Mouse (Mus musculus): ENCODE measurements around the gene Snx15. TPM values are rescaled to one million over a fixed set of nuclear protein-coding genes. Genes with fewer than 3 reads are reported as not detected.
A peak's percentile ranks its signal among the peaks of the same experiment; 100 is the strongest.

Snx15 gene
- polyA plus RNA-seq (2015; fragmentation: Nextera tagmentation; extraction: Ambion mirVana): 33.0 and 33.7 TPM in 2 replicates

DNA sequence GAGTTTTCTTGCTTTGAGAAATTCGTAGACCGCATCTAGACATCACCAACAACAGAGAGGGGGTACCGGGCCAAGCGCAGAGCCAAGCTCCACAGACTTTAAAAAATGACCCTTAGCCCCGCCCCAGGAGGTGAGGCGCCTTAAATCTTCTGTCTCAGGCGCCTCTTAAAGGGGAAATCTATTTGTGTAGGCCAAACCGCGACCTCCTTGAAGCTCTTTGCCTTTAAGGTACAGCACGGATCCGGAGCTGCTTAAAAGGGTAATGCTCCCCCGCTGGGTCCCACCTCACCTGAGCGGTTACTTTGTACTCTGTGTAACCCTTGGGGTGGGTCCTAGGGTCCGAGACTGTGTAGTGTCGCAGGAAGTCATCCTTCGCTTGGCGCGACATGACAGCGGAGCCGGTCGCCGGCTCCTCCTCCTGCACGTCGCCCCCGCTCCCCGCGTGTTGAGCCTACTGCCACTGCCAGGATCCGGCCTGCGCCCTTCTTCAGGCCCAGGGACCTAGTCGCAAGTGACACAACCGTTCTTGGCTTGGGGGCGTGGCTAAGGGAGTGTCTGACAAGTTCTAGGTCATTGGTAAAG is at the start of gene Snx15:
Gene Snx15 (minus strand): TSS at position 545 of the 582 bp plus-strand sequence.
- peak; percentile 92 for ATAC-seq (ENCODE audit: low FRiP score, low read depth)
- WGBS: under 1% methylated on average over 32 of the region's 32 CpGs
- peak within 1 kb of the TSS; percentile 73 for H3K9ac ChIP-seq
- peak within 1 kb of the TSS; percentile 61 for H3K4me3 ChIP-seq
- H3K4me1 ChIP-seq: peaks cover 4% of the 10 kb centered on the region; the same call in 1 of the 2 replicates
- H3K27me3 ChIP-seq: no peaks in the 10 kb centered on the region
- peak within 1 kb of the TSS; percentile 83 for H3K27ac ChIP-seq
- peak within 1 kb of the TSS; percentile 63 for H3K4me2 ChIP-seq (replicated peaks)
- H3K36me3 ChIP-seq: no peaks in the 10 kb centered on the region; the same call in 1 of the 2 replicates
- H3K9me3 ChIP-seq: no peaks in the 10 kb centered on the region

DNA sequence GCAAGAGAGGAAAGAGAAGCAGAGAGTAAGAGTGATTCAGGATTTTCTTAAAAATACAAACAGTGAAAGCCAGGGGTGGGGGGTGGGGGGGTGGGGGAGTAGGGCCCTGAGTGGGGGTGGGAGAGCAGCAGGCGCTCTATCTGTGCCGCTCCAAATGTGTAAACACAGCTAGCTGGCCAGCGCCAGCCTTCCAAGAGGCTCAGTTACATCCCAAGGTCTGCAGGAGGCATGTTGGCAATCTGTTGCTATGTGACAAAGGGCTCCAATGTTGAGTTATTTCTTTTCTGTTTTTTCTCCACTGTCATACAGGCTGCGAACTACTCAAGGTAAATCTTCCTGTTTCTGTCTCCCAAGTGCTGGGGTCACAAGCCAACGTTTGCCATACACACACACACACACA is 46.7 kb upstream of the Snx15 start:
- Histone ChIP-seq H3K4me2 (replicated peaks) (no peak overlapping the region), H3K27ac (no peak overlapping the region), H3K36me3 (no peaks in the 10 kb centered on the region), H3K9ac (no peak overlapping the region), H3K4me1 (no peaks in the 10 kb centered on the region), H3K9me3 (no peaks in the 10 kb centered on the region), H3K4me3 (no peak overlapping the region), H3K27me3 (no peaks in the 10 kb centered on the region)
- no peak for ATAC-seq (ENCODE audit: low FRiP score, low read depth)
- WGBS: 34% methylated on average over 5 of the region's 5 CpGs

DNA sequence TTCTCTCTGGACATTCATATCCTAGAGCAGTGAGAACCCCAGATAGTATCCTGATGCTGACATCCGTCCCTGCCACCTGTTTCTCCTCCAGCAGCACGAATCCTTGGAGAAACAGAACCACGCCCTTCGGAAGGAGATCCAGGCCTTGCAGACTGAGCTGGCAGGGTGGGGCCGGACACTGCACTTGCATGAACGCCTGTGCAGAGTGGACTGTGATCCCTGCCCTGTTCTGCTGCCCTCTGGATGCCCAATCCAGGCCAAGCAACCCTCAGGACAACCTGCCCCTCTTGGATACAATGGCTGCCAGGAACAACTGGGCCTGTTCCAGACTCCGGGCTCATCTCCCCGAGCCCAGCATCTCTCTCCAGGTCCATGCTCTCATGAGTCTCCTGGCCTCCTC is 43.1 kb upstream of the Snx15 start:
- Histone ChIP-seq H3K9me3 (no peaks in the 10 kb centered on the region), H3K4me1 (no peaks in the 10 kb centered on the region), H3K27ac (no peak overlapping the region), H3K4me2 (replicated peaks) (no peak overlapping the region), H3K9ac (no peak overlapping the region), H3K36me3 (no peaks in the 10 kb centered on the region), H3K27me3 (no peaks in the 10 kb centered on the region), H3K4me3 (no peak overlapping the region)
- WGBS: 83% methylated on average over 8 of the region's 8 CpGs
- no peak for ATAC-seq (ENCODE audit: low FRiP score, low read depth)

DNA sequence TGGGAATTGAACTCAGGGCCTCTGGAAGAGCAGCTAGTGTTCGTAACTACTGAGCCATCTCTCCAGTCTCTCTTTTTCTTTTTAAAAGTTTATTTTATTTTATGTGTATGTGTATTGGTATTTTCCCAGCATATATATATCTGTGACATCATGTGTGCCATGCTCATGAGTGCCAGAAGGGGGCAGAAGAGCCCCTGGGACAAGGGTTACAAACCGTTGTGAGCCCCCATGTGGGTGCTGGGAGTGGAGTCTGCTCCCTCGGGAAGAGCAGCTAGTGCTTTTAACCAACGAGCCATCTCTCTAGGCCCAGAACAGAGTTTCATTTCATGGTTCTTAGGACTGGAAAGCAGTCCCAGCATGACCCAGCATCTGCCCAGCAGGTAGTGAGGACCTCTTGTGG is 38.6 kb upstream of the Snx15 start:
- no peak overlapping the region for H3K4me3 ChIP-seq
- WGBS: 80% methylated on average over 4 of the region's 4 CpGs
- H3K4me1 ChIP-seq: peaks cover 3% of the 10 kb centered on the region; the same call in 1 of the 2 replicates
- H3K9me3 ChIP-seq: no peaks in the 10 kb centered on the region
- no peak overlapping the region for H3K27ac ChIP-seq
- no peaks in the 10 kb centered on the region for H3K27me3 ChIP-seq
- no peak overlapping the region for H3K9ac ChIP-seq
- no peak overlapping the region for H3K4me2 ChIP-seq (replicated peaks)
- no peaks in the 10 kb centered on the region for H3K36me3 ChIP-seq
- ATAC-seq (ENCODE audit: low FRiP score, low read depth): no peak

DNA sequence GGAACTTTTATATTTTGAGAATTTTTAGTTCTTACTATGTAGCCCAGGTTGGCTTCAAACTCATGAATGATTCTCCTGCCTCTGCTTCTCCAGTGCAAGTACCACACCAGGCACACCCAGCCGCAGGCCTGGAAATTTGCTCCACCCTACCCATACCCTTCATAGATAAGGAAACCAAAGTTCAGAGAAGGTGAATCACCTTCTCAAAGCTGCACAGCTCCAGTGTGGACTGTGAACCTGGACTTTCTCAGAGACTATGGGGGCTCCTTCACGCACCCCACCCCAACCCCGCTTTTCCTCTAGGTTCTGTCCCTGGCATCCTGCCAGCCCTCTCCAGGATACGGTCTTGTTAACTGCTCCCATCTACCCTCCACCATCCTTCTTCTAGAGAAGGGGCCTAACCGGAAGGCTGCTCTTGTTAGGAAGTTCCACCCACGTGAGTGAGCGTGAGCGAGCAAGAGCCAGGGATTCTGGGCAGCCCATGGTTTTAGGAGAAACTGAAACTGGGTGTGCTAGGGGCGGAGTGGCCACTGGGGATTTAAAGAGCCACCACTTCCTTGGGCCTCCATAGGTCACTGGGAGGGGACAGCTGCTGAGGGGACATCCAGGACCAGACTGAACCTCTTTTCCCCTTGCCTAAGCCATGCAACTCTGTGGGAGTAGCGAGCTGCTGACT is 35.9 kb upstream of the Snx15 start:
- Histone ChIP-seq H3K4me3 (no peak overlapping the region), H3K9me3 (no peaks in the 10 kb centered on the region), H3K4me1 (peaks cover 3% of the 10 kb centered on the region; the same call in 1 of the 2 replicates), H3K4me2 (replicated peaks) (no peak overlapping the region), H3K9ac (no peak overlapping the region), H3K27me3 (no peaks in the 10 kb centered on the region), H3K36me3 (no peaks in the 10 kb centered on the region), H3K27ac (no peak overlapping the region)
- 66% methylated on average over 10 of the region's 10 CpGs for whole genome bisulfite sequencing
- ATAC-seq (ENCODE audit: low FRiP score, low read depth): no peak

DNA sequence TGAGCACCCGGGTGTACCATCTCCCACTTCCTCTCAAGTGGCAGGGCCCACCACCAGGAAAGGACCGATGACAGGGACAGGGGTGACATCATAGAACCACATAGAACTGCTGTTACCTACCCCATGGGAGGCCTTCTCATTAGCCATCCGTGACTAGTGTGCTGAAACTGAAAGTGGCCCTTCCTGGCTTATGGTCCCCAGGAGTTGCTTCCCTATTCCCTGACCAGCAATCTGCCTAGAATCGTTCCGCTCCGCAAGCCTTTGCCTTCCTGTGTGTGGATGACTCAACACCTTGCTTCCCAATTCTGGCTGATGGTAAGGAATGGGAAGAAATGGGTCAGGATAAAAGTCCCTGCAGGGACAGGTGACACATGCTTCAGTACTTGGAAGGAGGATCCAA is 29.1 kb upstream of the Snx15 start:
- Histone ChIP-seq H3K27me3 (no peaks in the 10 kb centered on the region), H3K9me3 (no peaks in the 10 kb centered on the region), H3K4me1 (no peaks in the 10 kb centered on the region), H3K36me3 (no peaks in the 10 kb centered on the region), H3K9ac (no peak overlapping the region), H3K4me3 (no peak overlapping the region), H3K27ac (no peak overlapping the region), H3K4me2 (replicated peaks) (no peak overlapping the region)
- ATAC-seq (ENCODE audit: low FRiP score, low read depth): no peak
- WGBS: 68% methylated on average over 6 of the region's 6 CpGs

DNA sequence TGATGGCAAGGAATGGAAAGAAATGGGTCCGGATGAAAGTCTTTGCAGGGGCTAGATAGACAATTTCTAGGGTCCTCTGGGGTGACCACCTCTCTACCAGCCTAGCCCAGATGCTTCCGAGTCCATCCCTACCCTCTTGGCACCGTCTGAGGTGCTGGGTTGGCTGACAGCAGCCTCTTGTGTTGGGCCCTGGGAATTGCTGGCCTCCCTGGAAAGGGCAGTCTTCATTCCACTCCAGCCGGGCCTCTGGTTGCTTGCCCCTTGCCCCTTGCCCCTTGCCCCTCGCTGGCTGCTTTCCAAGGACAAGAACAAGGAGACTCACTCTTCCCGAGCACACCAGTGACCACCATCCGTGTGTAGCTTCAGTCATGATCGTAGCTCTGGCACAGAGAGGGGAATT is 28.3 kb upstream of the Snx15 start:
- H3K9ac ChIP-seq: no peak overlapping the region
- ATAC-seq (ENCODE audit: low FRiP score, low read depth): no peak
- H3K4me3 ChIP-seq: no peak overlapping the region
- no peak overlapping the region for H3K4me2 ChIP-seq (replicated peaks)
- H3K9me3 ChIP-seq: no peaks in the 10 kb centered on the region
- H3K27ac ChIP-seq: no peak overlapping the region
- H3K27me3 ChIP-seq: no peaks in the 10 kb centered on the region
- H3K4me1 ChIP-seq: no peaks in the 10 kb centered on the region
- 68% methylated on average over 8 of the region's 8 CpGs for WGBS
- no peaks in the 10 kb centered on the region for H3K36me3 ChIP-seq

DNA sequence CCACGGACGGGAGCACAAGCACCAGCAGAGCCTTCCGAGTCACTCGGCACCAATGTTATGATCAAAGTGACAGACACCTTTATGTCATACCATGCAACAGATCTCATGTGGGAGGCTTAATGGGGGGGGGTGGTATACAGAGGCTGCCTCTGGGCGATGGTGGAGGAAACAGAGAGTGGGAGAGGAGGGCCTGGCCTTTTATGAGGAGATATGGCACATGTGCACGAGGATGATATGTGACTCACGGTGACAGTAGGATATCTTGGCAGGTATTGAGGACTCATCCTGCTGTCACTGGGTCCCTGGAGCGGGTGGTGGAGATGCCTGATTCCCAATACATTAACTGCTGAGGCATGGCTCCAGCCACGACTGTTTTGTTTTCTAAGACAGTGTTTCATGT is 27.1 kb upstream of the Snx15 start:
- Histone ChIP-seq H3K4me3 (no peak overlapping the region), H3K27me3 (no peaks in the 10 kb centered on the region), H3K36me3 (no peaks in the 10 kb centered on the region), H3K9me3 (no peaks in the 10 kb centered on the region), H3K9ac (no peak overlapping the region), H3K4me2 (replicated peaks) (no peak overlapping the region), H3K27ac (no peak overlapping the region), H3K4me1 (no peaks in the 10 kb centered on the region)
- 87% methylated on average over 9 of the region's 9 CpGs for WGBS
- no peak for ATAC-seq (ENCODE audit: low FRiP score, low read depth)

DNA sequence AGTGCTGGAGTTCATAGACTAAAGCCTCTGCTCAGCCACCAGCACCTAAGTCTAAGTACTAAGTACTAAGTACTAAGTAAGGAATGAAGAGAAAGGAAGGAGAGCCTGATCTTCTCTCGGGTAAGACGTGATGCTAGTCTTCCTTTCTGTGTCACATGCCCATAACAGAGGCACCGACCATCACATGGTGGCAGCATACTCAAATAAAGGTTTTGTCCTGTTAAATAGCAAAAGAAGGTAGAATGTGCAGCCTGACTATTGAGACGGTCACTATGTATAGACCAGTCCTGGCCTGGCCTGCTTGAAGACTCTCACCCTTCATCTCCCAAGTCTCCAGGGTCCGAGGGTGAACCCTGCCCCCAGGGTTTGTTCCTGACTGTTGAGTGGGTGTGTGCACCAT is 16.7 kb upstream of the Snx15 start:
- WGBS: 63% methylated on average over 5 of the region's 5 CpGs
- no peak overlapping the region for H3K27ac ChIP-seq
- H3K4me3 ChIP-seq: no peak overlapping the region
- peaks cover 8% of the 10 kb centered on the region for H3K4me1 ChIP-seq
- ATAC-seq (ENCODE audit: low FRiP score, low read depth): no peak
- no peaks in the 10 kb centered on the region for H3K9me3 ChIP-seq
- H3K4me2 ChIP-seq (replicated peaks): no peak overlapping the region
- H3K27me3 ChIP-seq: no peaks in the 10 kb centered on the region
- H3K36me3 ChIP-seq: no peaks in the 10 kb centered on the region
- H3K9ac ChIP-seq: no peak overlapping the region

DNA sequence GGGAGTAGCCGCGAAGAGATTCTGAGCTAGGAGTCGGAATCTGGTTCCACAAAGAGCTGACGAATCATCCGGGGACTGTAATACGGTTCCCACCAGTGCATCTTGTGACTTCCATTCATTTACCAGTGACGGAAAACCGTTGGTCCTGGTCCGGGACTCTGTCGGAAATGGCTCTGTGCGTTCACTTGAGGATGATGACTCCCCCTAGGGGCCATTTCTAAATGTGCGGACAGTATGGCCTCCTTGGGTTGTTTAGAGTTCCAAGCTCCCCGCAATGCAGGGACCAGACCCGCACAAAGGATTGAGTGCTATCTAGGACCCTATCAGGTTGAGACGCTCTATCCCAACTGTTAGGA is 13.3 kb upstream of the Snx15 start, which contains the start of gene Arl2:
Gene Arl2 (minus strand): TSS at position 155 of the 356 bp plus-strand sequence.
- 1% methylated on average over 15 of the region's 15 CpGs for WGBS

DNA sequence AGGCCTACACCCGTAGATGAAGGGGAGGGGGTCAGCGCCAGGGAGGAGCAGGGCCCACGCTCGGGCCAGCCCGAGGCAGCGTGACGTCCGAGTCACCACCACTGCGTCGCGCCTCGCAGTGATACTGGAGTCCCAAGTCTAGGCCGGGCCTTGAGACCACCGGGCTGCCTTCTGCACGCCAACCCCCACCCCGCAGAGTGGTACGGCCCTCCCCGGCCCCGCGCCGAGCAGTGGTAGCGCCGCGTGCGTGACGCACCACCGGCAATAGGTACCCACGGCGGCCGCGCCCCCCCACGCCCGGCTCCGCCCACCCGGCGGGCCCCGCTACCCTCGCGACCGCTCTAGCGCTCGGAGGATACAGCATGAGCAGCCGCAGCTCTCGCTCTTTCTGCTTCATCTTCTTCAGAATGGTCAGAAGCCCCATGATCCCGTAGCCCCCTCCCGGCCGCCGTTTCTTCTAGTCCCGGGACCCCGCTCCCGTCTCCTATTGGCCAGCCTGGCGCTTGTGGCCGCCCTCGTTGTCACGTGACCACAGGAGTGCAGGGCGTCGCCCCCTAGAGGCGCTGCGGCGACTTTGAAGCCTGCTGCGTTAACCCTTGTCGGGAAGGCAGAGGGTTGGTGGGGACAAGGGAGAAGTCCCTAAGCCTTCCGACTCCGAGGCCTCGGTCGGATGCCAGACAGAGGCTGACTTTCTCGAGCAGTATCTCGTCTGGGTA is 12.7 kb upstream of the Snx15 start, which contains the start of gene Batf2:
Gene Batf2 (plus strand): TSS at position 306 of the 716 bp plus-strand sequence.
- peak within 1 kb of the TSS; percentile 89 for H3K9ac ChIP-seq
- peak within 1 kb of the TSS; percentile 85 for H3K4me2 ChIP-seq (replicated peaks)
- ATAC-seq (ENCODE audit: low FRiP score, low read depth): peak; percentile 94
- no peaks in the 10 kb centered on the region for H3K9me3 ChIP-seq
- peak within 1 kb of the TSS; percentile 67 for H3K4me3 ChIP-seq
- no peaks in the 10 kb centered on the region for H3K27me3 ChIP-seq
- peaks cover 22% of the 10 kb centered on the region for H3K36me3 ChIP-seq
- H3K4me1 ChIP-seq: peaks cover 13% of the 10 kb centered on the region
- under 1% methylated on average over 52 of the region's 68 CpGs for WGBS
- peak within 1 kb of the TSS; percentile 96 for H3K27ac ChIP-seq

More for the DNA sequence above, 13.3 kb upstream of the Snx15 start, which contains the start of gene Arl2:
- Histone ChIP-seq H3K4me3 (peak within 1 kb of the TSS; percentile 67), H3K4me1 (peaks cover 13% of the 10 kb centered on the region), H3K36me3 (peaks cover 17% of the 10 kb centered on the region), H3K9ac (peak within 1 kb of the TSS; percentile 89), H3K27me3 (no peaks in the 10 kb centered on the region), H3K27ac (peak within 1 kb of the TSS; percentile 96), H3K4me2 (replicated peaks) (peak within 1 kb of the TSS; percentile 85), H3K9me3 (no peaks in the 10 kb centered on the region)
- peak; percentile 72 for ATAC-seq (ENCODE audit: low FRiP score, low read depth)

DNA sequence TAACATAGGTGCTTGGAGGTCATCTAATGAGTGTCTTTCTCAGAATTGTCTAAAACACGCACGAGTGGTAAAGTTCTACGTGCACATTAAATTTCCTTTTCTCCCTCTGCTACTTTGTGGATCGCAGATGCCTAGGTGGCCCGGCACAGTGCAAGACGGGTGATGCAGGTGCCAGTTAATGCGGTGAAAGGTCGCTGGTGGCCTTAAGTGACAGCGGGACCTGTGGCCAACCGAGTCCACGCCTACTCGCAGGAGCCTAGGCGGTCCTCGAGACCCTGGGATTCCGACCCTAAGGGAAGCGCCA is 12.2 kb upstream of the Snx15 start:
- Histone ChIP-seq H3K4me2 (replicated peaks) (peak overlapping the region; percentile 85), H3K4me3 (peak overlapping the region; percentile 67), H3K9me3 (no peaks in the 10 kb centered on the region), H3K27ac (peak overlapping the region; percentile 96), H3K9ac (peak overlapping the region; percentile 89), H3K4me1 (peaks cover 13% of the 10 kb centered on the region), H3K36me3 (peaks cover 28% of the 10 kb centered on the region), H3K27me3 (no peaks in the 10 kb centered on the region)
- ATAC-seq (ENCODE audit: low FRiP score, low read depth): no peak
- WGBS: 5% methylated on average over 16 of the region's 16 CpGs
